Mouse (Mus musculus) embryonic fibroblast, embryonic 13.5 days (primary cell): Measurements from ENCODE around the gene Mylpf.

ENCODE experiments used
- CTCF ChIP-seq: IDR thresholded peaks from 2 replicates; pipeline ENCODE4 v1.5.1; 2011; ENCODE audit warnings: mild to moderate bottlenecking, control low read depth, low read length, moderate library complexity, borderline replicate concordance; ENCODE audit not compliant: insufficient read depth
- POLR2A ChIP-seq: IDR thresholded peaks from 2 replicates; pipeline ENCODE4 v1.6.1; 2011; ENCODE audit warnings: low read depth, mild to moderate bottlenecking, control low read depth, low read length, moderate library complexity

GRCm38 (mm10) chr7:127164002-127164401 lies 44.7 kb upstream of the Mylpf start:
- TF ChIP-seq POLR2A (no peak), CTCF (no peak)
